Mouse (Mus musculus) kidney, embryonic 14.5 days (tissue): ENCODE measurements around the gene Plekhj1. TPM values are rescaled to one million over a fixed set of nuclear protein-coding genes. Genes with fewer than 3 reads are reported as not detected.
A peak's percentile ranks its signal among the peaks of the same experiment; 100 is the strongest.

ENCODE experiments used
- ATAC-seq: fragments of 200-750 bp; cut with Nextera tagmentation; 2 replicates; pipeline ENCODE4 v1.8.0; 2017; ENCODE audit warnings: moderate number of reproducible peaks, mild to moderate bottlenecking, moderate TSS enrichment, moderate library complexity; ENCODE audit not compliant: low FRiP score, low TSS enrichment
- H3K27ac ChIP-seq: fragments of 300-500 bp; sonication (generic); 2 replicates; pipeline ENCODE4 v1.5.1; 2014; ENCODE audit warnings: low read depth, mild to moderate bottlenecking, low read length, moderate library complexity, mixed read lengths
- H3K27me3 ChIP-seq: fragments of 300-500 bp; sonication (generic); 2 replicates; pipeline ENCODE4 v1.6.1; 2014; ENCODE audit warnings: mild to moderate bottlenecking, low read length; ENCODE audit not compliant: control insufficient read depth, insufficient read depth
- H3K36me3 ChIP-seq: fragments of 300-500 bp; sonication (generic); 2 replicates; pipeline ENCODE4 v1.6.1; 2014; ENCODE audit warnings: low read length, mixed read lengths; ENCODE audit not compliant: control insufficient read depth, insufficient read depth
- H3K4me1 ChIP-seq: fragments of 300-500 bp; sonication (generic); 2 replicates; pipeline ENCODE4 v1.6.1; 2014; ENCODE audit warnings: low read length, mixed read lengths; ENCODE audit not compliant: control insufficient read depth, insufficient read depth
- H3K4me2 ChIP-seq: fragments of 300-500 bp; sonication (generic); replicated peaks from 2 replicates; pipeline ENCODE4 v1.6.1; 2014; ENCODE audit warnings: low read depth, mild to moderate bottlenecking, low read length
- H3K4me3 ChIP-seq: fragments of 300-500 bp; sonication (generic); 2 replicates; pipeline ENCODE4 v1.5.1; 2014; ENCODE audit warnings: mild to moderate bottlenecking, low read length
- H3K9ac ChIP-seq: fragments of 300-500 bp; sonication (generic); 2 replicates; pipeline ENCODE4 v1.6.1; 2014; ENCODE audit warnings: low read depth, mild to moderate bottlenecking, low read length, moderate library complexity
- H3K9me3 ChIP-seq: fragments of 300-500 bp; sonication (generic); 2 replicates; pipeline ENCODE4 v1.6.1; 2016; ENCODE audit warnings: low read length; ENCODE audit not compliant: control insufficient read depth
- WGBS: fragments of 180-500 bp; shearing (Covaris S2); extraction: QIAGEN DNeasy Blood & Tissue Kit; methylation state at CpG from one replicate; pipeline ENCODE4 v1.1.7; 2014; 5-methylcytosine and 5-hydroxymethylcytosine counted together
- polyA plus RNA-seq: library from polyadenylated mRNA; unstranded; fragments of >200 nt; fragmentation: Nextera tagmentation; extraction: Ambion mirVana; gene quantifications from 2 replicates; pipeline ENCODE4 v1.2.1, GENCODE M21; 2014

Gene Plekhj1
- polyA plus RNA-seq, 1 experiment from 2014 or later = 126 TPM

- ATAC-seq = peak; percentile 2; the same call in 1 of the 2 replicates
- Histone ChIP-seq H3K4me1 (peaks cover 42% of the 10 kb centered on the region), H3K36me3 (peaks cover 8% of the 10 kb centered on the region), H3K4me3 (peak overlapping the region; percentile 27), H3K9me3 (no peaks in the 10 kb centered on the region), H3K27ac (peak overlapping the region; percentile 30; the same call in 1 of the 2 replicates), H3K27me3 (peaks cover 14% of the 10 kb centered on the region), H3K9ac (peak overlapping the region; percentile 53), H3K4me2 (peak overlapping the region; percentile 96)
- 3% methylated on average over 18 of the region's 18 CpGs for WGBS
These were observed 10.7 kb upstream of the Plekhj1 start for GRCm38 (mm10) chr10:80808985-80809632.

GRCm38 (mm10) chr10:80808099-80808984 lies 9.9 kb upstream of the Plekhj1 start:
- H3K9me3 ChIP-seq = no peaks in the 10 kb centered on the region
- peak; percentile 16; the same call in 1 of the 2 replicates for ATAC-seq
- H3K27me3 ChIP-seq = peaks cover 14% of the 10 kb centered on the region
- peak overlapping the region; percentile 49 for H3K4me3 ChIP-seq
- peaks cover 16% of the 10 kb centered on the region for H3K36me3 ChIP-seq
- peak overlapping the region; percentile 73 for H3K9ac ChIP-seq
- WGBS = 15% methylated on average over 40 of the region's 40 CpGs
- H3K4me1 ChIP-seq = peaks cover 42% of the 10 kb centered on the region
- peak overlapping the region; percentile 96 for H3K4me2 ChIP-seq
- H3K27ac ChIP-seq = peak overlapping the region; percentile 76; the same call in 1 of the 2 replicates

GRCm38 (mm10) chr10:80807057-80807627 lies 8.7 kb upstream of the Plekhj1 start:
- H3K4me1 ChIP-seq = peaks cover 40% of the 10 kb centered on the region
- peaks cover 14% of the 10 kb centered on the region for H3K27me3 ChIP-seq
- peak; percentile 48 for ATAC-seq
- no peaks in the 10 kb centered on the region for H3K9me3 ChIP-seq
- 1% methylated on average over 57 of the region's 58 CpGs for WGBS
- peak overlapping the region; percentile 76 for H3K27ac ChIP-seq
- H3K4me3 ChIP-seq = peak overlapping the region; percentile 49
- peaks cover 28% of the 10 kb centered on the region for H3K36me3 ChIP-seq
- peak overlapping the region; percentile 73 for H3K9ac ChIP-seq
- H3K4me2 ChIP-seq = peak overlapping the region; percentile 96

- Histone ChIP-seq H3K27me3 (peaks cover 14% of the 10 kb centered on the region), H3K9ac (peak overlapping the region; percentile 73; the same call in 1 of the 2 replicates), H3K9me3 (no peaks in the 10 kb centered on the region), H3K4me2 (peak overlapping the region; percentile 96), H3K4me1 (peaks cover 38% of the 10 kb centered on the region), H3K27ac (peak overlapping the region; percentile 76), H3K36me3 (peaks cover 34% of the 10 kb centered on the region), H3K4me3 (peak overlapping the region; percentile 49)
- ATAC-seq = 0 out of 2 replicates have a peak, but pooled peaks have one; percentile 0
- 42% methylated on average over 33 of the region's 34 CpGs for WGBS
These were observed 8.1 kb upstream of the Plekhj1 start for GRCm38 (mm10) chr10:80806341-80807056.

GRCm38 (mm10) chr10:80805925-80806324 lies 7.5 kb upstream of the Plekhj1 start:
- WGBS = 30% methylated on average over 3 of the region's 3 CpGs
- Histone ChIP-seq H3K4me2 (no peak overlapping the region), H3K9me3 (no peaks in the 10 kb centered on the region), H3K27me3 (peaks cover 14% of the 10 kb centered on the region), H3K4me3 (no peak overlapping the region), H3K9ac (no peak overlapping the region), H3K36me3 (peaks cover 40% of the 10 kb centered on the region), H3K27ac (no peak overlapping the region), H3K4me1 (peaks cover 38% of the 10 kb centered on the region)
- peak; percentile 28 for ATAC-seq

GRCm38 (mm10) chr10:80805322-80805721 lies 6.9 kb upstream of the Plekhj1 start:
- H3K9me3 ChIP-seq = no peaks in the 10 kb centered on the region
- no peak overlapping the region for H3K27ac ChIP-seq
- ATAC-seq = no peak
- no peak overlapping the region for H3K4me3 ChIP-seq
- peaks cover 40% of the 10 kb centered on the region for H3K36me3 ChIP-seq
- H3K4me1 ChIP-seq = peaks cover 37% of the 10 kb centered on the region
- 77% methylated on average over 5 of the region's 5 CpGs for WGBS
- H3K27me3 ChIP-seq = peaks cover 14% of the 10 kb centered on the region
- H3K9ac ChIP-seq = no peak overlapping the region
- no peak overlapping the region for H3K4me2 ChIP-seq

- Histone ChIP-seq H3K36me3 (peaks cover 40% of the 10 kb centered on the region), H3K9ac (no peak within 1 kb of the TSS), H3K27me3 (peaks cover 12% of the 10 kb centered on the region), H3K27ac (no peak within 1 kb of the TSS), H3K9me3 (no peaks in the 10 kb centered on the region), H3K4me3 (no peak within 1 kb of the TSS), H3K4me2 (no peak within 1 kb of the TSS), H3K4me1 (peaks cover 35% of the 10 kb centered on the region)
- WGBS = 72% methylated on average over 6 of the region's 6 CpGs
- ATAC-seq = no peak
These were observed 6.5 kb upstream of the Plekhj1 start, which contains the start of gene Amh for GRCm38 (mm10) chr10:80804916-80805315. Gene Amh (plus strand): TSS chr10:80805243.

GRCm38 (mm10) chr10:80804340-80804739 lies 5.9 kb upstream of the Plekhj1 start:
- WGBS = 97% methylated on average over 2 of the region's 2 CpGs
- no peak for ATAC-seq
- peaks cover 40% of the 10 kb centered on the region for H3K36me3 ChIP-seq

More at GRCm38 (mm10) chr10:80804340-80804739, 5.9 kb upstream of the Plekhj1 start:
- peaks cover 9% of the 10 kb centered on the region for H3K27me3 ChIP-seq
- no peak overlapping the region for H3K4me2 ChIP-seq
- no peaks in the 10 kb centered on the region for H3K9me3 ChIP-seq
- no peak overlapping the region for H3K4me3 ChIP-seq
- no peak overlapping the region for H3K27ac ChIP-seq
- H3K9ac ChIP-seq = no peak overlapping the region
- H3K4me1 ChIP-seq = peaks cover 35% of the 10 kb centered on the region
